Mouse (Mus musculus) 416B (cell line): Measurements from ENCODE around the gene Glg1.
A peak's percentile ranks its signal among the peaks of the same experiment; 100 is the strongest.
"Not testable (repeated sequence)": the region's sequence is repeated elsewhere in the genome, so short reads cannot be mapped to it uniquely, and the experiment has no call there.

ENCODE experiments used
- DNase-seq: peaks from one replicate; pipeline ENCODE4 v3.0.0; 2011; ENCODE audit warnings: low read depth

The Glg1 gene

GRCm38 (mm10) chr8:111258631-111259407 is at the start of gene Glg1:
Gene Glg1, minus strand, starts transcription at chr8:111259216.
- peak; percentile 95 for DNase-seq

DNA sequence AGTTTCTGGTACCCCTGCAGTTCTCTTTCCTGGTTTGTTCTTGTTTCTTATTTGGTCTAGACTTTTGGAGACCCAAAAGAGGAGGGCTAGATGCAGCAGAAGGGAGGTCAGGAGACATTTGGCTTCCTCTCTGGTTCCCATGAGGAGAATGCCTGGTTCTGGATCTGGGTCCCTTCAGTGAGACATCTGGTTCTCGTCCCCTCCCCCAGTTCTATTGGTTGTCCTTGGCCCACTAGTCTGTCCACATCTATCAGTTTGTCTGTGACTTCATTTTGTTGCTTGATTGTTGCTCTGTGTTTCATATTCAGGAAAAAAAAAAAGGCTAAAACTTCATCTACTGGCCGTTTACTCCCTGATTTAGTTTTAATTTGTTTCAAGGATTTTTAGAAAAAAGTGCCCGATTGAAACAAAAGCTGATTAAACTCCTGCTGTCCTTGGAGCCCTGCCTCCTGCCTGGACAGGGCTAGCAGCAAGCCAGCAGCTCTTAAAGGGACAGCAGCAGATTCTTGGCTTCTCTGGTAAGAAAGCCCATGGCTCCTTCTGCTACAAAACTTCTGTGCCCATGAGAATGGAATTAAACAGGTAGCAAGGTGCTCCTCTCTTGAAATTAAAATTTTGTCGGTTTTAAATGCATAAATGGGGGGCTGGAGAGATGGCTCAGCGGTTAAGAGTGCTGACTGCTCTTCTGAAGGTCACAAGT is 46.2 kb upstream of the Glg1 start:
- no peak for DNase-seq

- no peak for DNase-seq
Measured at GRCm38 (mm10) chr8:111304359-111304758, 45.3 kb upstream of the Glg1 start.

- DNase-seq, result not testable (repeated sequence)
Measured at GRCm38 (mm10) chr8:111303076-111303803, 44.2 kb upstream of the Glg1 start.

- DNase-seq, result peak; percentile 76
Measured at GRCm38 (mm10) chr8:111300597-111301546, 41.9 kb upstream of the Glg1 start.

- peak; percentile 99 for DNase-seq
Measured at GRCm38 (mm10) chr8:111299821-111300568, 41.0 kb upstream of the Glg1 start, which contains the start of gene Rfwd3. Gene Rfwd3, minus strand, starts transcription at chr8:111300222.

DNA sequence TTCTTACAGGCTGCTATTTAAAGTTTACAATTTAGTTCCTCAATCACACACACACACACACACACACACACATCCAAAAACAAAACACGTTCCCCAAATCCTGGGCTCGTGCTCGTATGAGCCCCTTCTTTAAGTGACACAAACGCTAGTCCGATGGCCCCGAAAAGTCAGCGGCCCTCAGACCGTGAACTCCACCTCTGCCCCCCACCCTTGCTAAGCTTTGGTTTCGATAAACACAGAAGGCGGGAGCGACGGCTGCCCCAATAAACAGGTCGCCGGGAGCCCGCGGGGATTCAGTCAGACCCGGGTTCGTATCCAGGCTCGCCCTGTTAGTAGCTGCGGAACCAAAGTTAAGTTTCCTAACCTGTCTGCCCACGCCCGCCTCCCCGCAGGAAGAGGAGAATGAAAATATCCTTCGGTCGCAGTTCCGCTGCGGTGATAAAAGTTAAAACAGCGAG is 40.4 kb upstream of the Glg1 start:
- DNase-seq, result peak; percentile 74

- DNase-seq, result no peak
Measured at GRCm38 (mm10) chr8:111298011-111298410, 39.0 kb upstream of the Glg1 start.

DNA sequence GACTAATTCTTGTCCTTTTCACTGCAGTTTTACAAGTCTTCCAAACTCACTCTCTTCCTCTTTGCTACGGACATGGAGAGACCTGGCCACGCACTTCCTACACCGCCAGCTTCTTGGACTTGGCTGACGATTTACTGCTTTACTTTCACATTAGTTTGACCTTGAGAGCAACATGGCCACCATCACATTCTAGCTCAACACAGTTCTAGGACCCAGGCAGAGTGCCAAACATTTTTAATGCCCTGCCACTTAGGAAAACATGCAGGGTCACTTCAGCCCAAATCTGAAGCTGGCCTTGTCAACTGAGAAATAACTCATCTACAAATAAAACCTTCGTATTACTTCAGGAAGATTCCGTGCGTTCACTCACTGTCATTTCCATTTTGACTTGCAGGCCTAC is 32.7 kb upstream of the Glg1 start:
- DNase-seq, result peak; percentile 32

DNA sequence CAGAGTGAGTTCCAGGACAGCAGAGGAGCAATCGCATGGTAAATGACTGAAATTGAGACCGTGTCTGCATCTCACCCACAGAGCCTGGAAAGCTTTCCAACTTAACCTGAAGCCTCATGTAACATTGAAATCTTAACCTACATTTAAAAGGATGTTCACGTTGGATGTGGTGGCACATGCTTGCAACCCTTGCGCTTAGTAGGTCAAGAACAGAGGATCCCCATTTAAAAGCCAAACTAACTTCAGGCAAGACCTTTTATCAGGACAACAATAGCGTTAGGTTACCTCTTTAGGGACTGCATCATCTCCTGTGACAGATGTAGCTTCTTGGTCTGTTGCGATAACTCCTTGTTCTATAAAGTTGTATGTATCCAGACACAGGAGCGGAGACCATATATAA is 31.6 kb upstream of the Glg1 start:
- no peak for DNase-seq

DNA sequence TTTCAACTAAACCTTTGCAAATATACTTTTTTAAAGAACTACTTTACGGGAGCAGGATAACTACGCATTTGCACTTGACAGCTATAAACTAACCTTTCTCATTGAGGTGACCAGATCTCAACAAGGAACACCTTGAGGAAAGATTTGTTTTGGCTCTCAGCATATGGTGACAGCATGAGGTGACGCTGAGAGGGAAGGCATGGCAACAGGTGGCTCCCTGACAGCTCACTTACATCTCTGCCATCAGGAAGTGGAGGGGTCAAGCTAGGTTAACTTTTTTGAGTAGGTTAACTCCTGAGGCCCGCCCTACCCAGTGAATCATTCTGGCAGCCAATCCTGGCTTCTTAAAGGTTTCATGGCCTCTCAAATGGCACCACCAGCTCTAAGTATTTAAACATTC is 26.6 kb upstream of the Glg1 start:
- DNase-seq, result no peak

GRCm38 (mm10) chr8:111282093-111282492 is 23.1 kb upstream of the Glg1 start:
- no peak for DNase-seq

DNA sequence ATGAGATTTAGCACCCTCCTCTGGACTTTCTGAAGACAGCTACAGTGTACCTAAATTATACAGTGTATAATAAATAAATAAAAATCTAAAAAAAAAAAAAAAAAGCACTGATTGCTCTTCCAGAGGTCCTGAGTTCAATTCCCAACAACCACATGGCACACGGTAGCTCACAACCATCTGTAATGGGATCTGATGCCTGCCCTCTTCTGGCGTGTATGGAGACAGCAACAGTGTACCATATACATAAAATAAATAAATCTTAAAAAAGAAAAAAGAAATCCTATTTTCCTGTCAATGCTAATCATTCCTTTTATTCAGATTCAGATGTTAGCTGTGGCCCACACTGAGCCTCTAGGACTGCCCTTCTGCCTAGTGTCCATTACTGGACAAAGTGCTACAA is 9.3 kb upstream of the Glg1 start:
- DNase-seq, result no peak

GRCm38 (mm10) chr8:111266161-111266560 is 7.1 kb upstream of the Glg1 start:
- DNase-seq, result not testable (repeated sequence)

GRCm38 (mm10) chr8:111264693-111265220 is 5.7 kb upstream of the Glg1 start:
- no peak for DNase-seq

DNA sequence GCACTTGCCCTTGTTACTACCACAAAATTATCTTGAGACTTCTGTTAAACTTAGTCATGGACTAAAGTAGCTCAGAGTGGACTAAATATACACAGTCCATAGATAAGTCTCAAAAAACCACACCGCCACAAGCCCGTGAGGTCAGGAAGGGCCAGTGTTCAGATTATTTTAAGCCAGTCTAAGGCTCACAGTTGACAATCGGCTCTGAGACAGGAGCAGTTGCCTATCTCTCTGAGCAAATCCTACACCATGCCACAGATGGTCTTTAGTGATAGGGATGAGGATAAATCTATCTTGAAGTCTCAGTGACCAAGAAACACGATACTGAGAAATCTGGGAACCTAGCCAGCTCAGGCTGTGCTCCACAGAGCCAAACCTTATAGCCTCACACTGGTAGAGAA is 3.0 kb upstream of the Glg1 start:
- DNase-seq, result peak; percentile 99

DNA sequence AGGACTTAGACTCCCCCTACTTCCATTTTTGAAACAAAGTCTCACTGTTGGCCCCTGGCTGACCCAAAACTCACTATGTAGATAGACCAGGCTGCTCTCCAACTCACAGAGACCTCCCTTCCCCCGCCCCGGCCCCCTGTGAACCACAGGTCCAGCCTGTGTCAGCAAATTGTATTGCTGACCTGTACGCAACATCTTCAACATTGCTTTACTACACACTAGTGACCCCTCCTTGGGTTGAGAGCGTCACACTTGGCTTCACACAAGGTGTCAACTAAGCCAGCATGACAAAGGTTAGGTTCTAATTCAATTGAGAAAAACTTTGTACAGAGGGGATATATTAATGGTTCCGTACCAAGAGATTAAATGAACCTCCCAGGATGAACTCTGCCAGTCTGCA is 1.2 kb upstream of the Glg1 start:
- DNase-seq, result no peak

DNA sequence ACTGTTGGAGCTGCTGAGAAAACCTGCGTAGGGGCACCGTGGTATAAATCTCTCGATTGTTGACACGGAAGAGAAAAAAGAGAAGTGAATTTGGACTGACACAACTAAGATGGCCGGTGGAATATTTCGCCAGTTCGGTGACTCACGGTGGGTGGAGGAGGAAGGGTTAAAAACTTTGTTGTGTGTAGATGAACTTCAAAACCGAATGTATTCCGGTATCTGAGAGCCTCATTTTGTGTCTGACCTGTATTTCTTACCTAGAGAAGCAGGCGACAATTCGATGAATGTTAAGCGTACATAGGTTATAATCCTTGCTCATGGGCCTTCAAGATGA is 359 bp upstream of the Glg1 start:
- DNase-seq, result peak; percentile 93

GRCm38 (mm10) chr8:111258010-111258630 is 896 bp downstream of the Glg1 start:
- peak; percentile 61 for DNase-seq

DNA sequence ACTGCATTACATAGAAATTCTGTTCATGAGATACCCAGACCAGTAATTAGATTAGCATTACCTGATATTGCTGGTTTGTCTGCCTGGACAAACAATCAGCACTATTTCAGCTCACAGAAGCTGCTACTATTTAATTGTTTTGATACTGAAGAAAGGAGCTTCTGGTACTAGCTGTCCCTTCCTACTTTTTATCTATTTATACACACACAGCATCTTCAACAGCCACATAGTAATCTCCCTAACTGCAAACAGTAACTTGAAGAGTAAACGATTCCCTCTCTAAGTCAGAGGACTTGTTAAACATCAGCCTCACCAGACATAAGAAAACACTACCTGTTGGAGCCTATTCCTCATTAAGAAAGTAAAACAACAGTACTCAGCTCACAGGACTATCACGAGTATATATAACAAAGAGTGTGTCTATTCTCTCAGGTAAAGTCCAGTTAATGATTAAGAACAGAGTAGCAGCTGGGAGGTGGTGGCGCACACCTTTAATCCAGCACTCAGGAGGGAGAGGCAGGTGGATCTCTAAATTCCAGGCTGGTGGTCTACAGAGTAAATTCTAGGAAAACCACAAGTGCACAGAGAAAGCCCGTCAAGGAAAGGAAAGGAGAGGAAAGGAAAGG is 6.4 kb downstream of the Glg1 start:
- no peak for DNase-seq
